Mouse (Mus musculus): ENCODE results near the gene Trim33.
A peak's percentile ranks its signal among the peaks of the same experiment; 100 is the strongest.

Gene Trim33

DNA sequence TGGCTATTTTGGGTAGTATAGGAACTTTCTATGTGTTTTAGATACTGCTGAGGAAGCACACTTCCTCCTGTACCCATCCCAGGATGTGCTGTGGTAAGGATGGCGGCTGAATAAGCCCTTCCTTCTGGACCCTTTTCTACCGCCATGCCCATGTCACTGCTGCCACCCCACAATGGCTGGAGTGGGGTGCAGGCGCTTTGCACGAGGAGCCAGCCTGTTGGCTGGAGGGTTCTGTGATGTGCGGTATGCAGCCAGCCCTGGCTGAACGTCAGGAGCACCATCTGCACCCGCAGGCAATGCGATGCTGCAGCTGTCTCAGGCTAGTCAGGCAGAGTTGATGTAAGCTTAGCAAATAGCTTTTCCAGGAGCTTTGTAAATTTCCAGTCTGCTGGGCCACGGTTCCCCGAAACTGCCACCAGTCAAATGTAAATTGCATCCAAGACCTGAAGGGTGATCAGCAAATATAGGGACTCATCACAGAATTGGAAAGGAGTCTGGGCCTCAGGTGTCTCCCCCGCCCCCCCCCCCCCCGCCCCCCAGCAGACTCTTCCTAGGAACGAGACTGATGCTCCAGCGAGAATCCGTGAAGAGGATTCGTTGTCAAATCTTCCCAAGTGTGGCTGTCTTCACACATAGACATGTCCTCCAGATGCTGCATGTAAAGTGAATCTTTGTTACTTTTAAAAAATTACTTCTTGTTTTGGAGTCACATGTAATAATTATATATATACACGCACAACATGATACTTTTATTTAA is 122.4 kb downstream of the Trim33 start:
- DNase-seq, result peak in 1 of 2 experiments; percentile 20

DNA sequence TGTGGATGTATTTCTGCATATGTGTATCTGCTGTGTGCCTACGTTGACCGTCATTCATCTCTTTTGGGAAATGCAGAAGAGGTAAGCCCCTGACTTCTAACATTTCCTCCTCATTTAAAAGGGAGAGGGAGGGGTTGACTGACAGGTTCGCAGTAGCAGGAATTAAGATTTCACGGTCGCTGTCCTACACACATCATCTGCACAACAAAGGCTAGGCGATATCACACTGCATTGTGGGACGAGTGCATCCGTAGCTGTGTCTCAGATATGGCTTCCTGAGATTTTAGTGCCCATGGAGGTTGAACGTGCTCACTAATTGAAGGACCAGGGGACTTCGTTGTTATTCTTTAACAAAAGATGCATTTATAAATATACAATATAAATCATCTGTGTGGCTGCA is 123.1 kb downstream of the Trim33 start:
- DNase-seq, result no peak

DNA sequence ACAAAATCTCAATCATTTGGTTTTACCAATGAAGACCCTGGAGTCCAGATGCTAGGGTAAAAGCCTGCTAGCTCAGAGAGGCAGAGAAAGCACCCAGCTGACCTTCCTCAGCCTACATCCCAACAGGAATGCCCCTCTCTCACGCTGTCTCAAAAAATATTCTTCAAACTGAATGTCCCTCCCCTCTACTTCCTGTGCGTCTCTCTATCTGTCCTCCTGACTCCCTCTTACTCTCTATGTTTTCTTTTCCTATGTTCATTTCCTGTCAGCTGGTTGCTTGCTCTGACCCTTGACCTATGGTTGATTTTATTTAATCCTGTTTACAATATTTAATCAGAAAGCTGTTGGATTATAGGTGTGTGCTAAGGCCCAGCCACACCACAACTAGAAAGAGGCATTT is 126.0 kb downstream of the Trim33 start:
- DNase-seq, result no peak

DNA sequence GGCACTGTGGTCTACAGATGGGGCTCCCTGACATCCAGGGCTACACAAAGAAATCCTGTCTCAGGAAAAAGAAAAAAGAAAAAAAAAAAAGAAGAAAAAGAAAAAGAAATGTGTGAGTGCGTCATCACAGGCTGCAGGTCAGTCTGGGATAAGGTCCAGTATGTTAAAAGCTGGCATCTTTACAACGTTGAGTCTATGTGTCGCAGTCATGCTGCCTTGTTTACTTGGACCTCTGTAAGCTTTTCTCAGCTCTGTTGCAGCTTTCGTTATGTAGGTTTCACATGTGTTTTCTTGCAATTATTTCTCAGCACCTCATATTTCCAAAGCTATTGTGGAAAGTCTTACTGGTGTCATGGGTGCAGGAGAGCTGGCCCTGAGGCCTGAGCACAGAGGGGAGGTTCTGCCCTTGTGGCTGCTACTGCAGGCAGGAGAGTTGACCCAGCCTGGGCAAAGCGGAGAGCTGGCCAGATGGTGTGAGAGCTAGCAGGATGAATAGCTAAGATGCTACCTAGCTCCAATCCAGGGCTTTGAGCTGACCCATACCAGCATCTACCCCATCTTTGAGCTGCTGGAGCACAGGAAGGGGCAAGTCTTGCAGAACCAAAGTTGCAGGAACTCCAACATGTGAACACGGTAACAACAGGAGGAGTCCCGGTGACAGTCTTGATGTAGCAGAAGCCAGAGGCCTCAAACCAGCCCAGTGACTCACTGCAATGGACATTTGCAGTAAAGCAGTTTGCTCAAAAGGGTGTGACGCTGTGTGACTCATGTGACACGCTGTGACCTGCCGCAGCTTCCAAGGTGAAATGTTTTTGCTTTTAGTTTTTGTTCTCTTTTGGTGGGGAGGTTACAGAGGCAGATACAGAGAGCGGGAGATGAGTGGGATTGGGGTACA is 127.0 kb downstream of the Trim33 start:
- no peak for DNase-seq

All from cerebellum, postnatal 36 days (tissue).